Mouse (Mus musculus) neutrophil, adult 59 days (primary cell): Measurements from ENCODE around the gene Cdyl. TPM values are rescaled to one million over a fixed set of nuclear protein-coding genes. Genes with fewer than 3 reads are reported as not detected.

Source experiments
- total RNA-seq, 2 experiments: library from RNA; stranded (reverse); gene quantifications; 1 replicate in 1 of 2; 2 replicates in 1 of 2; pipeline ENCODE4 v1.2.4; 2023

The Cdyl gene
- total RNA-seq = 10 to 100 TPM; 21.4 to 21.5 TPM

GRCm38 (mm10) chr13:35659406-35659985 is at the start of gene Cdyl:
Gene Cdyl, plus strand, starts transcription at chr13:35659833.

GRCm38 (mm10) chr13:35905879-35906481 is 246.3 kb downstream of the Cdyl start, which contains the start of gene Rpp40:
Gene Rpp40, minus strand, starts transcription at chr13:35906359.

Other genes starting within 250 kb of the Cdyl start
- gene Rpp40, start 246.5 kb downstream of the Cdyl start, total RNA-seq = 1 to 10 TPM; 1.1 to 1.9 TPM